Mouse (Mus musculus) layer of hippocampus, postnatal 14 days (tissue): ENCODE measurements at regions not wholly inside any gene's neighbourhood (a gene's known extent, or its start where the extent isn't known, plus 50 kb on each side); places are given as distances from the start of the nearest gene placed in this dataset.

Source experiments
- DNase-seq, 2 experiments: peaks; one replicate each; pipeline ENCODE4 v3.0.0; 2021 to 2022; ENCODE audit warnings: low spot score in 2 of 2, mixed read lengths in 1 of 2

- no peak for DNase-seq
Observed at GRCm38 (mm10) chr4:80691774-80692485, 142.0 kb upstream of the Tyrp1 start.

- DNase-seq: no peak
Observed at GRCm38 (mm10) chr4:80712698-80713097, 121.2 kb upstream of the Tyrp1 start.

DNA sequence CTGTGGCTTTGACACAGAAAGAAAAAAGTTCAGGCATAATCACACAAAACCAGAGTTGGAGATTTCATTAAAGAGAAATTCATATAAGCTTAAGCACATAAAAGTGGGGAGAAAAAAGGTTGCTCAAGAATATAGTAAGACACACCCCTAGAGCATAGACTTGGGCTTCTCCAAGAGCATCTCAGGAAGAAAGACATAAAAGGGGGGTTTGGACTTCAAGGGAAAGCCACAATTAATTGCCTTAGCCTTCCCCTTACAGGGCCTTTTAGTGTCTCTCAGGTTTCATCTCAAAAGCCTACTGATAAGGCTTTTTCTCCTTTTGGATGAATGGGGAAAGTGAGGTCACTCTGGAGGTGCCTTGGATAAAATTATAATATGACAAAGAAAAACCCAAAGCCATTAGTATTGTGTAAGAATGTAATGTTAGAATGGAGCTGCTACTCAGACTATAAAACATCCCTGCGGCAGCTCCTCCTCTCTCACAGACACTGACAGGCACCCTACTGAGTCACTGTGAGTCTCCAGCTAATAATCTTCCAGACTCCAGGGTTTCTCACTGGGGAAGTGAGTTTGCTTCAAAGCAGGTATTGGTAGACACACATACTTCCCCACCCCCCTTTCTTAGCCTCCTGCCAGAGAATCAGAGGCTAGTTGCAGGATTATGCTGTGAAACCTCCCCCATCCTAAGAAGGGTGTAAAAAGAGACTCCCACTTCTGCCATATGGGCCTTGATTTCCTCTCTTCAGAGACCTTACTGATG lies 88.8 kb upstream of the Tyrp1 start:
- DNase-seq: no peak

DNA sequence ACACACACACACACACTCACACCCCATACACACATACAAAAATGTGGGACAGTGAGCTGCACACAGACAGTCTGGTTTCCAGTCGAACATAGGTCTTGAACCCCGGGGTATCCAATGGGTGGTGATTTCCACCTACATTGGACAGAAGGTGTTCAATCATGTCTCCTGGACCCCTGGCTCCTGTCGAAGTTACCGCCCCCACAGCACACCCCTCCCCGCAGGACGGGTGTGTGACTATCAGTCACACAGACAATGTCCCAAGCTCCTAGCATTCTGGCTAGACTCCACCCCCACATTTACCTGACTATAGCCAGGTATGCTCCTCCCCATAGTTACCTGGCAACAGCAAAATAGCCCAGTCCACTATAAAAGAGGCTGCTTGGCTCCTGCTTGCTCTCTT lies 81.7 kb upstream of the Tyrp1 start:
- DNase-seq: no peak

GRCm38 (mm10) chr4:80756114-80756513 lies 77.8 kb upstream of the Tyrp1 start:
- no peak for DNase-seq

- no peak for DNase-seq
Observed at GRCm38 (mm10) chr4:80764024-80764423, 69.9 kb upstream of the Tyrp1 start.

DNA sequence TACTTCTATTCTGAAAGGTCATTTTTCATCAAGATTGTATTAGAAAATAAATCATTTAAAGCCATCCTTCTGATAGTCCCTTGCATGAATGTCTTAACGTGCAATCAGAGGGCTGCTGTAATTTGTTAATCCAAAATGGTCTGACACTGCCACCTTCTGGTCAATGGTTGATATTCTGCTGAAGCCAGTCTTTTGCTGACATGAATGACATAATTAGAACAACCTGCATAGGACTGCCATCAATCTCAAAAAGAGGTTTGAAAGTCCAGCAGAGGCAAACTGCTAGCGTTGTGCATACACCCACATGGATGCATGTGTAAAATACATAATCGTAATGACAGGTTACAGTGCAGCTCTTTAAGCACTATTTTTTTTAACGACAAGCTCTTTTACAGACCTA lies 68.1 kb upstream of the Tyrp1 start:
- DNase-seq: peak; percentile 75 to 90

GRCm38 (mm10) chr4:80767447-80767846 lies 66.5 kb upstream of the Tyrp1 start:
- DNase-seq: no peak
